Mouse (Mus musculus): ENCODE data around the gene Nktr. TPM values are rescaled to one million over a fixed set of nuclear protein-coding genes. Genes with fewer than 3 reads are reported as not detected.

The Nktr gene
- polyA plus RNA-seq, 1 experiment = 10.7 TPM

GRCm38 (mm10) chr9:121802747-121803146, 83.8 kb downstream of the Nktr start:
- H3K27me3 ChIP-seq (ENCODE audit: control insufficient read depth, insufficient read depth, insufficient read length) = peaks cover 4% of the 10 kb centered on the region
- no peaks in the 10 kb centered on the region for H3K36me3 ChIP-seq (ENCODE audit: control insufficient read depth, insufficient read depth)
- no peaks in the 10 kb centered on the region for H3K79me2 ChIP-seq (ENCODE audit: control insufficient read depth, insufficient read depth)
- no peak overlapping the region for H3ac ChIP-seq (ENCODE audit: control insufficient read depth, insufficient read length, low read depth)
- TF ChIP-seq CTCF (IDR thresholded peaks at IDR 0.05; ENCODE audit: control insufficient read depth, insufficient read depth, insufficient read length) (no peak), MYOG (IDR thresholded peaks at IDR 0.05; ENCODE audit: control insufficient read depth, extremely low read depth, insufficient read length) (no peak), MAX (IDR thresholded peaks at IDR 0.05) (no peak), FOSL1 (IDR thresholded peaks at IDR 0.05; ENCODE audit: insufficient read depth, low read length, poor library complexity, severe bottlenecking) (no peak), USF1 (IDR thresholded peaks at IDR 0.05; ENCODE audit: low read depth) (no peak), CEBPB (IDR thresholded peaks at IDR 0.05; ENCODE audit: low read depth) (no peak)
- H3K4me3 ChIP-seq (ENCODE audit: insufficient read depth, poor library complexity, severe bottlenecking) = no peak overlapping the region
- no peaks in the 10 kb centered on the region for H3K79me3 ChIP-seq (ENCODE audit: low read depth)

Other genes starting within 250 kb of the Nktr start
- 2.9 TPM for gene Cck, start 223.5 kb upstream of the Nktr start, polyA plus RNA-seq (2012; fragmentation: generic; extraction: Trizol)
- gene Lyzl4, start 77.1 kb upstream of the Nktr start, polyA plus RNA-seq (2012; fragmentation: generic; extraction: Trizol) = not detected
- 0.19 TPM for gene Vipr1, start 76.5 kb upstream of the Nktr start, polyA plus RNA-seq (2012; fragmentation: generic; extraction: Trizol)
- gene Sec22c, start 13.7 kb upstream of the Nktr start, polyA plus RNA-seq (2012; fragmentation: generic; extraction: Trizol) = 8.0 TPM
- gene Ss18l2, start 8.8 kb upstream of the Nktr start, polyA plus RNA-seq (2012; fragmentation: generic; extraction: Trizol) = 44.7 TPM
- 16.0 TPM for gene Zfp651, start 40.2 kb downstream of the Nktr start, polyA plus RNA-seq (2012; fragmentation: generic; extraction: Trizol)
- gene Klhl40, start 58.4 kb downstream of the Nktr start, polyA plus RNA-seq (2012; fragmentation: generic; extraction: Trizol) = 2.7 TPM
- gene Hhatl, start 73.3 kb downstream of the Nktr start, polyA plus RNA-seq (2012; fragmentation: generic; extraction: Trizol) = 0.07 TPM
- gene Ccdc13, start 120.3 kb downstream of the Nktr start, polyA plus RNA-seq (2012; fragmentation: generic; extraction: Trizol) = 0.12 TPM
- gene Higd1a, start 139.2 kb downstream of the Nktr start, polyA plus RNA-seq (2012; fragmentation: generic; extraction: Trizol) = 55.5 TPM
- not detected for gene Ackr2, start 179.2 kb downstream of the Nktr start, polyA plus RNA-seq (2012; fragmentation: generic; extraction: Trizol)
- gene Cyp8b1, start 197.1 kb downstream of the Nktr start, polyA plus RNA-seq (2012; fragmentation: generic; extraction: Trizol) = not detected
- gene Fam198a, start 231.8 kb downstream of the Nktr start, polyA plus RNA-seq (2012; fragmentation: generic; extraction: Trizol) = not detected